Mouse (Mus musculus): ENCODE data around the gene Stox2. TPM values are rescaled to one million over a fixed set of nuclear protein-coding genes. Genes with fewer than 3 reads are reported as not detected.

Gene Stox2
- total RNA-seq, 2 experiments from 2014 or later: 78.1 to 80.5 TPM

GRCm38 (mm10) chr8:47154521-47154920 lies 291.6 kb downstream of the Stox2 start:
- intact Hi-C loops (cut with DNase I): no loop called here
- no peak for DNase-seq (ENCODE audit: low spot score in 2 of 2)

GRCm38 (mm10) chr8:47145258-47145657 lies 300.9 kb downstream of the Stox2 start:
- intact Hi-C loops (cut with DNase I): no loop called here

GRCm38 (mm10) chr8:47136047-47136446 lies 310.1 kb downstream of the Stox2 start:
- no peak for DNase-seq (ENCODE audit: low spot score in 2 of 2)
- intact Hi-C loops (cut with DNase I): no loop called here

More at GRCm38 (mm10) chr8:47145258-47145657, 300.9 kb downstream of the Stox2 start:
- peak in 1 of 2 experiments; percentile 32 for DNase-seq (ENCODE audit: low spot score in 2 of 2)

GRCm38 (mm10) chr8:47135586-47135985 lies 310.6 kb downstream of the Stox2 start:
- intact Hi-C loops (cut with DNase I): no loop called here
- no peak for DNase-seq (ENCODE audit: low spot score in 2 of 2)

GRCm38 (mm10) chr8:47134736-47135135 lies 311.4 kb downstream of the Stox2 start:
- no peak for DNase-seq (ENCODE audit: low spot score in 2 of 2)
- intact Hi-C loops (cut with DNase I): no loop called here

- intact Hi-C loops (cut with DNase I): no loop called here
- DNase-seq (ENCODE audit: low spot score in 2 of 2): no peak
These were observed 312.8 kb downstream of the Stox2 start for GRCm38 (mm10) chr8:47133381-47133780.

Other genes with a start within 250 kb of the Stox2 start
- gene Trappc11, start 87.1 kb upstream of the Stox2 start, total RNA-seq (2021): 10 to 100 TPM; 52.9 to 56.2 TPM
- gene Rwdd4a, start 87.3 kb upstream of the Stox2 start, total RNA-seq (2021): 10 to 100 TPM; 28.9 to 32.8 TPM
- gene Ing2, start 229.2 kb upstream of the Stox2 start, total RNA-seq (2021): 10 to 100 TPM; 41.6 to 44.7 TPM

Data from left cerebral cortex, postnatal 14 days (tissue).